Mouse (Mus musculus) midbrain, embryonic 11.5 days (tissue): ENCODE measurements around the gene Vmn1r232. TPM values are rescaled to one million over a fixed set of nuclear protein-coding genes. Genes with fewer than 3 reads are reported as not detected.

Experiments
- polyA plus RNA-seq: library from polyadenylated mRNA; unstranded; fragments of >200 nt; fragmentation: Nextera tagmentation; extraction: Ambion mirVana; gene quantifications from 2 replicates; pipeline ENCODE4 v1.2.1, GENCODE M21; 2014

The Vmn1r232 gene
- polyA plus RNA-seq, 1 experiment from 2014 or later, result not detected

Other genes starting within 250 kb of the Vmn1r232 start
- not detected in 2 replicates for gene Vmn1r226, start 236.9 kb downstream of the Vmn1r232 start, polyA plus RNA-seq
- not detected in 2 replicates for gene Vmn1r227, start 189.9 kb downstream of the Vmn1r232 start, polyA plus RNA-seq
- gene Vmn1r228, start 133.6 kb downstream of the Vmn1r232 start, polyA plus RNA-seq, result not detected in 2 replicates
- gene Vmn1r229, start 108.2 kb downstream of the Vmn1r232 start, polyA plus RNA-seq, result 0.01 TPM in 1 of 2 replicates, not detected in the other
- not detected in 2 replicates for gene Vmn1r230, start 79.3 kb downstream of the Vmn1r232 start, polyA plus RNA-seq
- gene Vmn1r231, start 14.6 kb downstream of the Vmn1r232 start, polyA plus RNA-seq, result not detected in 2 replicates
- gene Ppp2r1a, start 25.6 kb upstream of the Vmn1r232 start, polyA plus RNA-seq, result 542 and 558 TPM in 2 replicates
- not detected in 2 replicates for gene Vmn1r233, start 76.8 kb upstream of the Vmn1r232 start, polyA plus RNA-seq
- 15.9 and 18.5 TPM in 2 replicates for gene Zfp160, start 89.2 kb upstream of the Vmn1r232 start, polyA plus RNA-seq